Mouse (Mus musculus): ENCODE results near the gene Tmem19.

Gene Tmem19

GRCm38 (mm10) chr10:115361840-115362622 is at the start of gene Tmem19:
TSS of gene Tmem19 (minus strand) at chr10:115362501.
- DNase-seq (ENCODE audit: low read depth, low spot score), result peak; percentile 97

- DNase-seq (ENCODE audit: low read depth, low spot score), result peak; percentile 62
These were observed 44.1 kb upstream of the Tmem19 start for GRCm38 (mm10) chr10:115406393-115406792.

- no peak for DNase-seq (ENCODE audit: low read depth, low spot score)
These were observed 29.6 kb upstream of the Tmem19 start for GRCm38 (mm10) chr10:115391896-115392295.

GRCm38 (mm10) chr10:115391076-115391475 is 28.8 kb upstream of the Tmem19 start:
- DNase-seq (ENCODE audit: low read depth, low spot score), result no peak

GRCm38 (mm10) chr10:115387891-115388290 is 25.6 kb upstream of the Tmem19 start:
- DNase-seq (ENCODE audit: low read depth, low spot score), result no peak

GRCm38 (mm10) chr10:115385018-115386002 is 23.0 kb upstream of the Tmem19 start:
- DNase-seq (ENCODE audit: low read depth, low spot score), result peak; percentile 49

GRCm38 (mm10) chr10:115384221-115385017 is 22.1 kb upstream of the Tmem19 start, which contains the start of the genes Thap2 and Zfc3h1:
TSS of gene Thap2 (minus strand) at chr10:115384443.
TSS of gene Zfc3h1 (plus strand) at chr10:115384959.
- peak; percentile 99 for DNase-seq (ENCODE audit: low read depth, low spot score)

- peak; percentile 7 for DNase-seq (ENCODE audit: low read depth, low spot score)
These were observed 21.4 kb upstream of the Tmem19 start for GRCm38 (mm10) chr10:115383644-115384220.

GRCm38 (mm10) chr10:115382846-115383643 is 20.7 kb upstream of the Tmem19 start:
- no peak for DNase-seq (ENCODE audit: low read depth, low spot score)

- DNase-seq (ENCODE audit: low read depth, low spot score), result no peak
These were observed 19.3 kb upstream of the Tmem19 start for GRCm38 (mm10) chr10:115381506-115382084.

- no peak for DNase-seq (ENCODE audit: low read depth, low spot score)
These were observed 850 bp upstream of the Tmem19 start for GRCm38 (mm10) chr10:115363151-115363550.

- no peak for DNase-seq (ENCODE audit: low read depth, low spot score)
These were observed 293 bp upstream of the Tmem19 start for GRCm38 (mm10) chr10:115362623-115362964.

GRCm38 (mm10) chr10:115359066-115359465 is 3.2 kb downstream of the Tmem19 start:
- DNase-seq (ENCODE audit: low read depth, low spot score), result no peak

GRCm38 (mm10) chr10:115358216-115358919 is 3.9 kb downstream of the Tmem19 start:
- no peak for DNase-seq (ENCODE audit: low read depth, low spot score)

GRCm38 (mm10) chr10:115356106-115356505 is 6.2 kb downstream of the Tmem19 start:
- DNase-seq (ENCODE audit: low read depth, low spot score), result no peak

- no peak for DNase-seq (ENCODE audit: low read depth, low spot score)
These were observed 7.3 kb downstream of the Tmem19 start for GRCm38 (mm10) chr10:115355016-115355415.

- no peak for DNase-seq (ENCODE audit: low read depth, low spot score)
These were observed 7.7 kb downstream of the Tmem19 start for GRCm38 (mm10) chr10:115354553-115354952.

- DNase-seq (ENCODE audit: low read depth, low spot score), result no peak
These were observed 11.4 kb downstream of the Tmem19 start for GRCm38 (mm10) chr10:115350810-115351397.

GRCm38 (mm10) chr10:115349509-115349908 is 12.8 kb downstream of the Tmem19 start:
- DNase-seq (ENCODE audit: low read depth, low spot score), result no peak
